ENCODE assay signal across 8 mouse cellular contexts in genomic region chr2:164960716-164961441, GRCm38 (mm10). TPM values are rescaled to one million over a fixed set of nuclear protein-coding genes. Genes with fewer than 3 reads are reported as not detected.
DNase-seq lines count a peak whose midpoint lies in the region; ATAC-seq and TF ChIP-seq lines count a peak whose summit lies in the region.

Gene Slc12a5 (plus strand): TSS chr2:164960802.

- H3K27ac ChIP-seq in cortical plate, adult 2 months (ENCODE audit: insufficient read depth, low read length), result no peak within 1 kb of the TSS
- H3K27ac ChIP-seq in neural tube, embryonic 15.5 days (replicated peaks), result peak within 1 kb of the TSS; percentile 67

- H3K9me3 ChIP-seq in neural tube, embryonic 15.5 days (replicated peaks), result no peaks in the 10 kb centered on the region

- peak within 1 kb of the TSS; percentile 49 for H3K4me3 ChIP-seq in cortical plate, adult 2 months (ENCODE audit: insufficient read depth, low read length)
- H3K4me3 ChIP-seq in lung, adult 2 months (replicated peaks; ENCODE audit: extremely low read depth, low read depth, low read length), result peak within 1 kb of the TSS; percentile 59
- peak within 1 kb of the TSS; percentile 60 for H3K4me3 ChIP-seq in neural tube, embryonic 15.5 days (replicated peaks)

- H3K9ac ChIP-seq in neural tube, embryonic 15.5 days (replicated peaks), result peak within 1 kb of the TSS; percentile 68

- H3K36me3 ChIP-seq in neural tube, embryonic 15.5 days, result no peaks in the 10 kb centered on the region

- TF ChIP-seq CTCF in Patski (IDR thresholded peaks at IDR 0.05), result no peak
- TF ChIP-seq CTCF in cortical plate, adult 2 months (IDR thresholded peaks at IDR 0.05; ENCODE audit: extremely low read depth, insufficient read depth, low read length), result no peak
- TF ChIP-seq CTCF in lung, adult 2 months (IDR thresholded peaks at IDR 0.05; ENCODE audit: insufficient read depth, low read length), result no peak

- H3K4me1 ChIP-seq in cortical plate, adult 2 months (ENCODE audit: control insufficient read depth, insufficient read depth, low read length), result peaks cover 11% of the 10 kb centered on the region
- no peaks in the 10 kb centered on the region for H3K4me1 ChIP-seq in lung, adult 2 months (ENCODE audit: control insufficient read depth, insufficient read depth, low read length)
- H3K4me1 ChIP-seq in neural tube, embryonic 15.5 days, result peaks cover 51% of the 10 kb centered on the region

- ATAC-seq in CD4-positive, CD25-positive, alpha-beta regulatory T cell, adult 4 months, result no peak
- peak; percentile 68 for ATAC-seq in Patski
- ATAC-seq in neural tube, embryonic 15.5 days (ENCODE audit: low FRiP score), result peak; percentile 67

- peaks cover 4% of the 10 kb centered on the region for H3K27me3 ChIP-seq in Patski
- peaks cover 3% of the 10 kb centered on the region; the same call in 1 of the 2 replicates for H3K27me3 ChIP-seq in neural tube, embryonic 15.5 days (replicated peaks)

- POLR2A ChIA-PET in Patski (lab: Charles Lee), result no interaction called here

- TF ChIP-seq POLR2A in cortical plate, adult 2 months (IDR thresholded peaks at IDR 0.05; ENCODE audit: extremely low read depth, insufficient read depth, low read length), result no peak
- no peak for TF ChIP-seq POLR2A in lung, adult 2 months (IDR thresholded peaks at IDR 0.05; ENCODE audit: borderline replicate concordance, extremely low read depth, low read depth, low read length)

- CTCF ChIA-PET in Patski (lab: Charles Lee), result interaction anchor here (0.7 to 1.5 kb wide), 11 partner anchors 9 to 217 kb away, joined by 3 to 8 read pairs (median 4); no protein-coding TSS in a partner anchor

- peak; percentile 57 for DNase-seq in CD4-positive, CD25-positive, alpha-beta regulatory T cell, adult 2 months (ENCODE audit: low read depth, low spot score)
- DNase-seq in Patski (ENCODE audit: low read depth, low spot score), result no peak
- peak; percentile 34 to 62 for DNase-seq in heart, postnatal 10 days
- peak; percentile 75 to 81 for DNase-seq in kidney, postnatal 4 days
- peak; percentile 37 for DNase-seq in lung, adult 2 months

- in situ Hi-C loops in Patski (cut with MboI; ENCODE audit: low pct_unique_long_range_greater_than_20kb), result no loop called here

- peak within 1 kb of the TSS; percentile 76 for H3K4me2 ChIP-seq in neural tube, embryonic 15.5 days

- 3% methylated on average over 50 of the region's 54 CpGs for WGBS in lung, adult 2 months
- 1% methylated on average over 36 of the region's 54 CpGs for WGBS in neural tube, embryonic 15.5 days

- intact Hi-C loops in heart, postnatal 10 days (cut with DNase I), result loop anchor here (5.0 kb wide), 1 partner anchor 151 kb away; no protein-coding TSS in a partner anchor

RNA-seq across cellular contexts. Expression of gene Slc12a5, which starts in this region (rescaled TPM):
- under 1 TPM in 1 of 2 experiments, not detected in 1; 0.31 TPM for polyA plus RNA-seq in CD4-positive, CD25-positive, alpha-beta regulatory T cell, adult 4 months (2017; shearing (Covaris generic))
- 3.9 TPM for polyA plus RNA-seq in Patski (2021)
- polyA plus RNA-seq in cortical plate, adult 2 months (2012; rRNA removed), result 396 and 421 TPM in 2 replicates
- total RNA-seq in heart, postnatal 10 days (2021), result under 1 TPM; 0.72 to 0.79 TPM
- polyA plus RNA-seq in lung, adult 2 months (2012; rRNA removed), result 3.6 and 3.9 TPM in 2 replicates
- polyA plus RNA-seq in neural tube, embryonic 15.5 days (2015; fragmentation: Nextera tagmentation; extraction: Ambion mirVana), result 53.6 and 61.8 TPM in 2 replicates

Comparison
In these comparisons a context has a peak if more than half of its experiments do, and no peak if none do; other contexts are left out.
1. RNA of gene Slc12a5 (polyA plus RNA-seq): 396 to 421 TPM in cortical plate, adult 2 months and 53.6 to 61.8 TPM in neural tube, embryonic 15.5 days; 3.9 TPM in Patski (single experiment), 3.6 to 3.9 TPM in lung, adult 2 months and 0.31 TPM in CD4-positive, CD25-positive, alpha-beta regulatory T cell, adult 4 months; every median in the first group is over 10 times any median in the second.
2. Peak in DNase-seq in heart, postnatal 10 days; RNA of the gene not detected or under 1 TPM.
3. Peak in every context shown above with its lines, with median percentiles within 50 percentile points of each other: H3K4me3 ChIP-seq.